Mouse (Mus musculus) ES-Bruce4 (cell line): ENCODE measurements around the gene Prlh.

Experiments
- CTCF ChIP-seq: IDR thresholded peaks from one replicate; pipeline ENCODE4 v1.8.1; 2011; ENCODE audit warnings: low read depth, low read length
- POLR2A ChIP-seq: IDR thresholded peaks from one replicate; pipeline ENCODE4 v1.8.1; 2011; ENCODE audit warnings: low read length; ENCODE audit not compliant: insufficient read depth

GRCm38 (mm10) chr1:90967583-90967982, 14.7 kb downstream of the Prlh start:
- TF ChIP-seq CTCF (no peak), POLR2A (no peak)
